Mouse (Mus musculus): Measurements from ENCODE around the gene P2rx7. TPM values are rescaled to one million over a fixed set of nuclear protein-coding genes. Genes with fewer than 3 reads are reported as not detected.

The P2rx7 gene
- polyA plus RNA-seq, 1 experiment from 2014 or later, result 1.2 TPM

GRCm38 (mm10) chr5:122625565-122626252 lies 18.0 kb upstream of the P2rx7 start:
- H3K9me3 ChIP-seq (replicated peaks), result no peaks in the 10 kb centered on the region
- no peaks in the 10 kb centered on the region for H3K36me3 ChIP-seq
- no peak overlapping the region for H3K4me3 ChIP-seq
- ATAC-seq, result no peak
- H3K27ac ChIP-seq, result no peak overlapping the region
- no peak overlapping the region for H3K9ac ChIP-seq
- 64% methylated on average over 14 of the region's 14 CpGs for WGBS (ENCODE audit: insufficient replicate concordance)
- 0 out of 2 replicates have a peak, but pooled peaks cover 3% of the 10 kb centered on the region for H3K27me3 ChIP-seq (replicated peaks)
- H3K4me1 ChIP-seq, result peaks cover 16% of the 10 kb centered on the region
- no peak overlapping the region for H3K4me2 ChIP-seq

- H3K4me1 ChIP-seq, result peaks cover 16% of the 10 kb centered on the region
- H3K27ac ChIP-seq, result no peak overlapping the region
- WGBS (ENCODE audit: insufficient replicate concordance), result 42% methylated on average over 2 of the region's 2 CpGs
- H3K4me2 ChIP-seq, result no peak overlapping the region
- H3K9me3 ChIP-seq (replicated peaks), result no peaks in the 10 kb centered on the region
- H3K27me3 ChIP-seq (replicated peaks), result 0 out of 2 replicates have a peak, but pooled peaks cover 3% of the 10 kb centered on the region
- ATAC-seq, result peak; percentile 37; the same call in 1 of the 2 replicates
- H3K9ac ChIP-seq, result no peak overlapping the region
- no peaks in the 10 kb centered on the region for H3K36me3 ChIP-seq
- H3K4me3 ChIP-seq, result no peak overlapping the region
These were observed 16.5 kb upstream of the P2rx7 start for GRCm38 (mm10) chr5:122627243-122627642.

GRCm38 (mm10) chr5:122635228-122635627 lies 8.5 kb upstream of the P2rx7 start:
- Histone ChIP-seq H3K9me3 (replicated peaks) (no peaks in the 10 kb centered on the region), H3K27ac (no peak overlapping the region), H3K4me3 (no peak overlapping the region), H3K4me1 (peaks cover 18% of the 10 kb centered on the region), H3K4me2 (no peak overlapping the region), H3K9ac (no peak overlapping the region), H3K36me3 (no peaks in the 10 kb centered on the region), H3K27me3 (replicated peaks) (0 out of 2 replicates have a peak, but pooled peaks cover 8% of the 10 kb centered on the region)
- 60% methylated on average over 8 of the region's 8 CpGs for WGBS (ENCODE audit: insufficient replicate concordance)
- ATAC-seq, result no peak

DNA sequence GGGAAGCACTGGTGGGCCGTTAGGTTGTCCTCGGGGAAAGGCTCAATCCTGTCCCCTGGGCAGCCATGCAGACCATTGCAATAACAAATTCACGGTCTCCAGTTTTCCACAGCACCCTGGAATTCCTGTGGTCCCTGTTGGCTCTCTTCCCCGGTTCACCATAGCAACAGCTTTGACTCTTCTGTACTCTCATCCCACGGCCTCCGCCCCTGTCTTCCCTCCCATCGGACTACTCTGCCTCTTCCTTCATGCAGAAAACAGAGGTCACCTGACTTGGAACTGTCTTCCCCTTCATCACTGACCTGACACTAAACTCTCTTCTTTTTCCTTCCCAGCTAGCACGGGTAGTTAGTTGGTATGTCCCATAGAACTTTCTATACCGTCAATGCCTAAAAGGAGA lies 7.4 kb upstream of the P2rx7 start:
- H3K27me3 ChIP-seq (replicated peaks), result 0 out of 2 replicates have a peak, but pooled peaks cover 8% of the 10 kb centered on the region
- 75% methylated on average over 9 of the region's 9 CpGs for WGBS (ENCODE audit: insufficient replicate concordance)
- no peak overlapping the region for H3K27ac ChIP-seq
- no peak for ATAC-seq
- peaks cover 18% of the 10 kb centered on the region for H3K4me1 ChIP-seq
- H3K9ac ChIP-seq, result no peak overlapping the region
- H3K4me3 ChIP-seq, result no peak overlapping the region
- H3K36me3 ChIP-seq, result no peaks in the 10 kb centered on the region
- no peaks in the 10 kb centered on the region for H3K9me3 ChIP-seq (replicated peaks)
- no peak overlapping the region for H3K4me2 ChIP-seq

- Histone ChIP-seq H3K9ac (no peak overlapping the region), H3K27ac (no peak overlapping the region), H3K4me3 (no peak overlapping the region), H3K36me3 (no peaks in the 10 kb centered on the region), H3K4me2 (peak overlapping the region; percentile 33), H3K9me3 (replicated peaks) (no peaks in the 10 kb centered on the region), H3K27me3 (replicated peaks) (0 out of 2 replicates have a peak, but pooled peaks cover 8% of the 10 kb centered on the region), H3K4me1 (peaks cover 18% of the 10 kb centered on the region)
- no peak for ATAC-seq
- WGBS (ENCODE audit: insufficient replicate concordance), result 38% methylated on average over 16 of the region's 16 CpGs
These were observed 6.8 kb upstream of the P2rx7 start for GRCm38 (mm10) chr5:122636958-122637357.

DNA sequence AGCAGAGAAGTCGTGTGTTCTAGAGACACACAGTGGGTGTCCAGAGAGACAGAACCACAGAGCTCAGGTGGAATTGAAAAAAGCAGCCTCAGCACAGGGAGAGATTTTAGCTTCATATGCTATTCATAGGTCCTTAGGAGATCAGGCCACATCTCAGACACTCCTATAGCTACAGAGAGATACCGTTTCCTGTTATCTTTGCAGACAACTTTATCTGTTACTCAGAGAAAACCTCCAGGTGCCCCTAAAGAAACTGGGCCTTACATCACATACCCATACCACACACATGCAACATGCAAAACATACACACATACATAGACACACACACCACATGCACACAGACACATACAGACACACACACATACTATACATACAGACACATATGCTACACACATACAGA lies 5.4 kb upstream of the P2rx7 start:
- H3K4me3 ChIP-seq, result no peak overlapping the region
- H3K4me1 ChIP-seq, result peaks cover 18% of the 10 kb centered on the region
- no peaks in the 10 kb centered on the region for H3K9me3 ChIP-seq (replicated peaks)
- peaks cover 14% of the 10 kb centered on the region; the same call in 1 of the 2 replicates for H3K27me3 ChIP-seq (replicated peaks)
- 40% methylated on average over 2 of the region's 2 CpGs for whole genome bisulfite sequencing (ENCODE audit: insufficient replicate concordance)
- no peak for ATAC-seq
- H3K36me3 ChIP-seq, result no peaks in the 10 kb centered on the region
- H3K27ac ChIP-seq, result no peak overlapping the region
- H3K9ac ChIP-seq, result no peak overlapping the region
- no peak overlapping the region for H3K4me2 ChIP-seq

GRCm38 (mm10) chr5:122639517-122639916 lies 4.2 kb upstream of the P2rx7 start:
- no peak overlapping the region for H3K4me2 ChIP-seq
- 59% methylated on average over 4 of the region's 4 CpGs for WGBS (ENCODE audit: insufficient replicate concordance)

DNA sequence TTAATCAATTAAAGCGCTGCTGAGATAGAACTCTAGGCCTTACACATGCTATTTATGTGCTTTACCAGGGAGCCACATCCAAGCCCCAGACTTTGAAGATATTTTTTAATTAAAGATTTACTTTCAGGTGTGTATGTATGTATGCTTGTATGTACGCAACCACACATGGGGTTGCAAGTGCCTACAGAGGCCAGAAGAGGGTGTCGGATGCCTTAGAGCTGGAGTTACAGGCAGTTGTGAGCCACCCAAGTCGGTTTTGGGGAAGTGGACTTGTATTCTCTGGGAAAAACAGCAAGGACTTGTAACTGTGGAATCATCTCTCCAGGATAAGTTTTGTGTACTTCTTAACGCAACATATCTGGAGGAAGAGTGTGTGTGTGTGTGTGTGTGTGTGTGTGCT lies 3.7 kb upstream of the P2rx7 start:
- WGBS (ENCODE audit: insufficient replicate concordance), result 70% methylated on average over 5 of the region's 5 CpGs
- H3K27ac ChIP-seq, result no peak overlapping the region

More at GRCm38 (mm10) chr5:122639517-122639916, 4.2 kb upstream of the P2rx7 start:
- Histone ChIP-seq H3K27ac (no peak overlapping the region), H3K36me3 (no peaks in the 10 kb centered on the region), H3K27me3 (replicated peaks) (peaks cover 18% of the 10 kb centered on the region; the same call in 1 of the 2 replicates), H3K4me1 (peaks cover 30% of the 10 kb centered on the region), H3K9ac (no peak overlapping the region), H3K9me3 (replicated peaks) (no peaks in the 10 kb centered on the region), H3K4me3 (no peak overlapping the region)
- ATAC-seq, result no peak

DNA sequence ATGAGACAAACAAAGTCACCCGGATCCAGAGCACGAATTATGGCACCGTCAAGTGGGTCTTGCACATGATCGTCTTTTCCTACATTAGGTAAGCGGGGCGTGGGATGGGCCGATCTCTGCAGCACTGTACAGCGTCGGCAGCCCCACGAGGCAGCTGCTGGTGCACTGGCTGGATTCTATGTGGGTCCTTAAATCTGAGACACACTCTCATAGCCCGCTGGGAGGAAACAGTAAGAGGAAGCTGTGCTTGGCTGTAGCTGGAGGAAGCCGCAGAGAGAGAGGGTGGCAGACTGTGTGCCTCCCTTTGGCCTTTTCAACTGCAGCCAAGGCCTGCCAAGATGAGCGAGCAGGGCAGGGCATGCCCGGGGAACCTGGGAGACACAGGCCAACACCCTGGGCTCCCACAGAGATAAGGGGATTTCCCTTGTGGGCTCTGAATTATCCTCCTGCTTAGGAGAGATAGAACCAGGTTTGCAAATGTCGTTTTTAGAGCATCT lies 448 bp downstream of the P2rx7 start:
- Histone ChIP-seq H3K27ac (no peak overlapping the region), H3K36me3 (no peaks in the 10 kb centered on the region), H3K9ac (no peak overlapping the region), H3K4me2 (peak overlapping the region; percentile 27; the same call in 1 of the 2 replicates), H3K9me3 (replicated peaks) (no peaks in the 10 kb centered on the region), H3K4me3 (no peak overlapping the region), H3K27me3 (replicated peaks) (peaks cover 32% of the 10 kb centered on the region), H3K4me1 (peaks cover 41% of the 10 kb centered on the region)
- 22% methylated on average over 15 of the region's 15 CpGs for WGBS (ENCODE audit: insufficient replicate concordance)
- ATAC-seq, result peak; percentile 49

More for the DNA sequence above, 3.7 kb upstream of the P2rx7 start:
- peaks cover 18% of the 10 kb centered on the region; the same call in 1 of the 2 replicates for H3K27me3 ChIP-seq (replicated peaks)
- H3K4me2 ChIP-seq, result no peak overlapping the region
- H3K9ac ChIP-seq, result no peak overlapping the region
- H3K4me1 ChIP-seq, result peaks cover 34% of the 10 kb centered on the region
- ATAC-seq, result no peak
- no peaks in the 10 kb centered on the region for H3K36me3 ChIP-seq
- H3K4me3 ChIP-seq, result no peak overlapping the region
- no peaks in the 10 kb centered on the region for H3K9me3 ChIP-seq (replicated peaks)

DNA sequence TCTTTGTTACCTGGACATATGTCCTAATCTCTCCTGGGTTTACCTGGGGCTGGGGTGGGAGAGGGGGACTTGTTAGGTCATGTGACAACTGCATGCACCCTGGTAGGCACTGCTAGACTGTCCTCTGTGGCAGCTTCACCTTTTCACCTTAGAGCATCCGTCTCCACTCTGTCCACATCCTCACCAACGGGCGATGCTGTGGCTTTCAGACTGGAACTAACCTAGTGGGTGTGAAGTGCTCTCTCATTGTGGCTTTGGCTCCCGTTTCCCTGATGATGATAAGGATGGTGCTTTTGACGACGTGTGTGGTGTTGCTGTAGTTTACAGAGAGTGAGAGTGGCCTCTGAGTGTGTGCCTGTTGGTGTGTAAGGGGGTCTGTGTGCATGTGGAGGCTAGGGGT lies 1.6 kb downstream of the P2rx7 start:
- H3K4me3 ChIP-seq, result no peak overlapping the region
- no peaks in the 10 kb centered on the region for H3K36me3 ChIP-seq
- peaks cover 49% of the 10 kb centered on the region for H3K4me1 ChIP-seq
- H3K27ac ChIP-seq, result no peak overlapping the region
- H3K4me2 ChIP-seq, result no peak overlapping the region
- peaks cover 40% of the 10 kb centered on the region for H3K27me3 ChIP-seq (replicated peaks)
- ATAC-seq, result no peak
- WGBS (ENCODE audit: insufficient replicate concordance), result 32% methylated on average over 6 of the region's 6 CpGs
- no peaks in the 10 kb centered on the region for H3K9me3 ChIP-seq (replicated peaks)
- H3K9ac ChIP-seq, result no peak overlapping the region

- Histone ChIP-seq H3K4me1 (peaks cover 55% of the 10 kb centered on the region), H3K4me3 (no peak overlapping the region), H3K27me3 (replicated peaks) (peaks cover 42% of the 10 kb centered on the region), H3K4me2 (no peak overlapping the region), H3K36me3 (no peaks in the 10 kb centered on the region), H3K27ac (no peak overlapping the region), H3K9me3 (replicated peaks) (no peaks in the 10 kb centered on the region), H3K9ac (no peak overlapping the region)
- ATAC-seq, result no peak
- WGBS (ENCODE audit: insufficient replicate concordance), result 57% methylated on average over 11 of the region's 11 CpGs
These were observed 2.3 kb downstream of the P2rx7 start for GRCm38 (mm10) chr5:122646050-122646449.

GRCm38 (mm10) chr5:122647256-122647924 lies 3.7 kb downstream of the P2rx7 start:
- H3K4me3 ChIP-seq, result no peak overlapping the region
- no peaks in the 10 kb centered on the region for H3K36me3 ChIP-seq
- H3K9ac ChIP-seq, result no peak overlapping the region
- H3K9me3 ChIP-seq (replicated peaks), result no peaks in the 10 kb centered on the region
- H3K27ac ChIP-seq, result no peak overlapping the region
- 61% methylated on average over 9 of the region's 9 CpGs for WGBS (ENCODE audit: insufficient replicate concordance)
- H3K27me3 ChIP-seq (replicated peaks), result peaks cover 39% of the 10 kb centered on the region
- H3K4me2 ChIP-seq, result no peak overlapping the region
- peaks cover 67% of the 10 kb centered on the region for H3K4me1 ChIP-seq
- ATAC-seq, result no peak

All from liver, embryonic 12.5 days (tissue).